Mouse (Mus musculus): ENCODE measurements at regions not wholly inside any gene's neighbourhood (a gene's known extent, or its start where the extent isn't known, plus 50 kb on each side); places are given as distances from the start of the nearest gene placed in this dataset.

DNA sequence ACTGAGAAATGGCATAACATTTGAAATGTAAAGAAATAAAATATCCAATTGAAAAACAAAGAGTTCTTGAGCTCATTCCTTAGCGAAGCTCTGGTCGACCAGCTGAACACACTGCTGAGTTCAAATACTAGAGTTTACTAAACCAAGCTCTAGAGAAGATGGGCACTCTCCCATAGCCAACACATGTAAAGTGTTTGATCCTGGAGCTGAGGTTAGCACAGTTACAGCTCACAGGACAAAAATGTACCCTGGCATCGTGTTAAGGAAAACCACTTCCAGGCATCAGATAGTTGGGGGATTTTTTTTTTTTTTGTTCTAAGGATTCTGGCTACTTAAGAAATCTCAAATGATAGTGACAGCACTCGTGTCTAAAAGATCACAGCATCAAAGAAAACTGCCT is 445.6 kb downstream of the Synb start:
- WGBS = 80% methylated on average over 4 of the region's 4 CpGs
- Histone ChIP-seq H3K4me2 (ENCODE audit: low read length) (no peak overlapping the region), H3K4me3 (ENCODE audit: low read depth, low read length) (no peak overlapping the region), H3K9me3 (ENCODE audit: control insufficient read depth, low read length) (no peaks in the 10 kb centered on the region), H3K27me3 (replicated peaks; ENCODE audit: control insufficient read depth, insufficient read depth, low read length) (no peaks in the 10 kb centered on the region), H3K4me1 (replicated peaks; ENCODE audit: control insufficient read depth, insufficient read depth, low read length) (no peaks in the 10 kb centered on the region), H3K9ac (ENCODE audit: low read length) (no peak overlapping the region), H3K27ac (ENCODE audit: low read depth) (no peak overlapping the region), H3K36me3 (ENCODE audit: control insufficient read depth, insufficient read depth, low read length) (no peaks in the 10 kb centered on the region)
- ATAC-seq (replicated peaks; ENCODE audit: low FRiP score, low TSS enrichment, low read depth) (no peak), DNase-seq (ENCODE audit: low spot score) (no peak)

DNA sequence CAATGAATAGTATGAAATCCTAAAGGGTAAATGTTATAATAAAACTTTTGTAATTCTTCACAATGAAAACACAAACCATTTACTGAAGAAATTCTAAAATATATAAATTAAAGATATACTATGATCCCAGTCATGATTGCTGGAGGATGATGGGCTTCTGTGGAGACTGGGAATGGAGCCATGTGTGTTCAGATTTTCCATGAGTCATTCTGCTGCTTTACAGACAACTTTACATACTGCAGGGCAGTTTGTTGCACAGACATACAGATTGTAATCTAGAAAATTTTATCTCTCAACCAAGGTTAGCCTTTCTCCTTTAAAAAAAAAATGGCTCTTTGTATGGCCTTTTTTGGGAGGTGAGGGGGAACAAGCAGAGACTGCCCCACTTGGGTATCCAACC is 446.5 kb downstream of the Synb start:
- H3K36me3 ChIP-seq (ENCODE audit: control insufficient read depth, insufficient read depth, low read length) = no peaks in the 10 kb centered on the region
- H3K4me2 ChIP-seq (ENCODE audit: low read length) = no peak overlapping the region
- no peak overlapping the region for H3K27ac ChIP-seq (ENCODE audit: low read depth)
- H3K4me3 ChIP-seq (ENCODE audit: low read depth, low read length) = no peak overlapping the region
- no peak for DNase-seq (ENCODE audit: low spot score)
- no peak overlapping the region for H3K9ac ChIP-seq (ENCODE audit: low read length)
- ATAC-seq (replicated peaks; ENCODE audit: low FRiP score, low TSS enrichment, low read depth) = no peak
- H3K27me3 ChIP-seq (replicated peaks; ENCODE audit: control insufficient read depth, insufficient read depth, low read length) = no peaks in the 10 kb centered on the region
- H3K4me1 ChIP-seq (replicated peaks; ENCODE audit: control insufficient read depth, insufficient read depth, low read length) = no peaks in the 10 kb centered on the region
- no peaks in the 10 kb centered on the region for H3K9me3 ChIP-seq (ENCODE audit: control insufficient read depth, low read length)

DNA sequence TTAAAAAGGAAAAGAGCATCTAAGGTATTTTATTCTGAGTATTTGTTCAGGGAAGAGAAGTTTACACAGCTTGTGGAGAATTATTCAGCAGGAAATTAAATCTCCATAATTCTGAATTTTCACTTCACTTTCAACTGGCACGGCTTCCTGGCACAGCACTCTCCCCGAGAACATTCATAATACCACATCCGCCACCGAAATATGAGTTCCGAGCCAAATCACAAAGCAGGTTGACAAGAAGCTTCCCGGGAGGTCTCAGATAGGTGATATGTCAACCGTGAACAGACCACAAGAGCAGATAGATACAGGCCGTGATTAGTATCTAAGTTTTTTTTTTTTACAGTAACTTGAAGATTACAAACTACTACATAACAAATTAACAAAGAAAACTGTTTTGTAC is 473.9 kb downstream of the Synb start:
- Histone ChIP-seq H3K36me3 (ENCODE audit: control insufficient read depth, insufficient read depth, low read length) (no peaks in the 10 kb centered on the region), H3K4me3 (ENCODE audit: low read depth, low read length) (no peak overlapping the region), H3K27me3 (replicated peaks; ENCODE audit: control insufficient read depth, insufficient read depth, low read length) (no peaks in the 10 kb centered on the region), H3K4me2 (ENCODE audit: low read length) (no peak overlapping the region), H3K9ac (ENCODE audit: low read length) (no peak overlapping the region), H3K9me3 (ENCODE audit: control insufficient read depth, low read length) (no peaks in the 10 kb centered on the region), H3K4me1 (replicated peaks; ENCODE audit: control insufficient read depth, insufficient read depth, low read length) (no peaks in the 10 kb centered on the region), H3K27ac (ENCODE audit: low read depth) (no peak overlapping the region)
- 90% methylated on average over 8 of the region's 8 CpGs for WGBS
- ATAC-seq (replicated peaks; ENCODE audit: low FRiP score, low TSS enrichment, low read depth) = no peak
- no peak for DNase-seq (ENCODE audit: low spot score)

DNA sequence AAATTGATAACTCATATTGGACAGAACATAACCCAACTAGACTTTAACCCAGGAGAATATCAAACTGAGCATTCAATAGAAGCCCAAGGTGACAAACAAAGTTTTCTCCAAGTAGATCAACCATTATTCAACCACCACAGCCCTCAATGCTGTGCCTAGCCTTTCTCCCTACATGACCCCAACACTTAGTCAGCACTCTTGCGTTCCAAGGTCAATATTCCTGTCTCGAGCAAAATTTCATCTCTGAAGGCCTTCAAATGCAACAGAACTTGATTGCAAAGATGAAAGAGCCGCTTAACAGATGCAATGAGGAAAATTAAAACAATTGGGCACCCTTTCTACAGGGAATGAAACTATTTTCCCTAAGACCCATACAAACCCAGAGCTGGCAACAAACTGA is 485.1 kb downstream of the Synb start:
- H3K36me3 ChIP-seq (ENCODE audit: control insufficient read depth, insufficient read depth, low read length) = no peaks in the 10 kb centered on the region
- H3K27ac ChIP-seq (ENCODE audit: low read depth) = no peak overlapping the region
- H3K9me3 ChIP-seq (ENCODE audit: control insufficient read depth, low read length) = no peaks in the 10 kb centered on the region
- no peaks in the 10 kb centered on the region for H3K27me3 ChIP-seq (replicated peaks; ENCODE audit: control insufficient read depth, insufficient read depth, low read length)
- H3K4me1 ChIP-seq (replicated peaks; ENCODE audit: control insufficient read depth, insufficient read depth, low read length) = no peaks in the 10 kb centered on the region
- no peak for ATAC-seq (replicated peaks; ENCODE audit: low FRiP score, low TSS enrichment, low read depth)
- DNase-seq (ENCODE audit: low spot score) = no peak
- no peak overlapping the region for H3K9ac ChIP-seq (ENCODE audit: low read length)
- no peak overlapping the region for H3K4me3 ChIP-seq (ENCODE audit: low read depth, low read length)
- WGBS = 91% methylated on average over 3 of the region's 3 CpGs
- H3K4me2 ChIP-seq (ENCODE audit: low read length) = no peak overlapping the region

DNA sequence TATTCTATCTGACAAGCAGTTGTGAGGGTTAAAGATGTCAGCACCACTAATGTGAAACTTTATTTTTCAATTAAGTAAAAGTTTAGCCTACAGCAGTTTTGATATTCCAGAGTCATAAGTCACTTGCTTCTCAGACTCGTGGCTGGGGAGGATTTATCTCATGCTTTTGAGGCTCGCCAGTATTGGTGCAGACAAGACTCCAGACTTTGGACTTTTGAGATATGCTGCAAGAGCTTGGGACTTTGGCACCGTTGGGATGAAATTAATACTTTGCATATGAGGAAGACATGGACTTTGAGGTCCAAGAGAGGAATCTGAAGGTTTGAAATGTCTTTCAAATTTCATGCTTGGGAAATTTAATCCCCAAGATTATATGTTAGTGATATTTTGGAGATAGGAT is 486.2 kb downstream of the Synb start:
- WGBS = 63% methylated on average over 3 of the region's 3 CpGs
- ATAC-seq (replicated peaks; ENCODE audit: low FRiP score, low TSS enrichment, low read depth) = no peak
- no peaks in the 10 kb centered on the region for H3K9me3 ChIP-seq (ENCODE audit: control insufficient read depth, low read length)

DNA sequence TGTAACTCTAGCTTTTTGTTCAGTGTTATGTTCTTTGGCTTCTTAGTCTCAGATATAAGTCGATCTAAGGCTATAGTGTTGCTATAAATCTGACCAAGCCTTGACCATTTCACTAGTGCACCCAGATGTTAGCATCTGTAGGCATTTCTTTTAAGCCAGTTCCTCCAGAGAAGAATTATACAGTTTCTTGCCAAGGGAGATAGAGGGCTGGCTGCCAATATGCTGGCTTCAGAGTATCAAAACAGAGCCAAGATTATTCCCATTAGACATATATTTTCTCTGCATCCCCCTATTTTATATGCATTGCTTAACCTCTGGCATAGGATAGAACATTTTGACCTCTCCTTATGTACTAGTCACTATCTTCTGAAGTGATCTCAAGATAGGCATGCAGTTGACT is 487.5 kb downstream of the Synb start:
- Histone ChIP-seq H3K4me3 (ENCODE audit: low read depth, low read length) (no peak overlapping the region), H3K27me3 (replicated peaks; ENCODE audit: control insufficient read depth, insufficient read depth, low read length) (no peaks in the 10 kb centered on the region), H3K9ac (ENCODE audit: low read length) (no peak overlapping the region), H3K4me2 (ENCODE audit: low read length) (no peak overlapping the region), H3K4me1 (replicated peaks; ENCODE audit: control insufficient read depth, insufficient read depth, low read length) (no peaks in the 10 kb centered on the region), H3K27ac (ENCODE audit: low read depth) (no peak overlapping the region), H3K9me3 (ENCODE audit: control insufficient read depth, low read length) (no peaks in the 10 kb centered on the region), H3K36me3 (ENCODE audit: control insufficient read depth, insufficient read depth, low read length) (no peaks in the 10 kb centered on the region)
- WGBS = 78% methylated on average over 1 of the region's 1 CpGs
- ATAC-seq (replicated peaks; ENCODE audit: low FRiP score, low TSS enrichment, low read depth) (no peak), DNase-seq (ENCODE audit: low spot score) (no peak)

More for the DNA sequence above, 486.2 kb downstream of the Synb start:
- Histone ChIP-seq H3K4me3 (ENCODE audit: low read depth, low read length) (no peak overlapping the region), H3K9ac (ENCODE audit: low read length) (no peak overlapping the region), H3K4me2 (ENCODE audit: low read length) (no peak overlapping the region), H3K36me3 (ENCODE audit: control insufficient read depth, insufficient read depth, low read length) (no peaks in the 10 kb centered on the region), H3K27me3 (replicated peaks; ENCODE audit: control insufficient read depth, insufficient read depth, low read length) (no peaks in the 10 kb centered on the region), H3K4me1 (replicated peaks; ENCODE audit: control insufficient read depth, insufficient read depth, low read length) (no peaks in the 10 kb centered on the region), H3K27ac (ENCODE audit: low read depth) (no peak overlapping the region)
- DNase-seq (ENCODE audit: low spot score) = no peak

DNA sequence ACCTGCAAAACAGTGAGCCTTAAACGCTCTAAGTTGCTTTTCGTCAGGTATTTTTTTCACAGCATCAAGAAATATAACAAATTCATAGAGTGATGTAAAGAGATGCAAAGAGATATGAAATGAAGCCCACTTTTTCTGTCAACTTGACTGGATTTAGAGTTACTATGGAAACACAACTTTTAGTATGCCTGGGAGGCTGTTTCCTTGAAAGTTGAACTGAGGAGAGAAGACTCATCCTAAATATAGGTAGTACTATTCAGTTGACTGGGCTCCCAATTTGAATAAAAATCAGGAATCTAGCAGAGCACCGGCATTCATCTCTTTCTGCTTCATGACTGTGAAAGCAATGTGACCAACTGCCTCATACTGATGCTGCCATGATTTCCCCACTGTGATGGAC is 509.7 kb downstream of the Synb start:
- WGBS = 92% methylated on average over 3 of the region's 3 CpGs
- DNase-seq (ENCODE audit: low spot score) = no peak

DNA sequence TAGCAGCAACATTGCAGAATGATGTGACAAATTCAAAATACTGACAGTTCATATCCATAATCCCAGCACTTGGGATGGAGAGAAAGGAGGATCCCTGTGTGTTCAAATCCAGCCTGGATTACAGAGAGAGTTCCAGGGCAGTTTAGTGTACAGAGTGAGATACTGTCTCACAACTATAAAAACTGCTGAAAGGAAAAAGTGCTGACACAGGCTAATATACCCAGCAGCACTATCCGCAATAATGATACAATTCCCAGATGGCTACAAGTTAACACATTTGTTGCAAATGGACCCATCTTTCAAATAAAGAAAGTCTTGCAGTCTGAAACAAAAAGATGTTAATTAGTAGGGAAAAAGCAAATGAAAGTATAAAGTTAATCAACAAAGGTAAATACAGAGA is 510.9 kb downstream of the Synb start:
- Histone ChIP-seq H3K4me2 (ENCODE audit: low read length) (no peak overlapping the region), H3K9ac (ENCODE audit: low read length) (no peak overlapping the region), H3K4me3 (ENCODE audit: low read depth, low read length) (no peak overlapping the region), H3K27ac (ENCODE audit: low read depth) (no peak overlapping the region), H3K36me3 (ENCODE audit: control insufficient read depth, insufficient read depth, low read length) (no peaks in the 10 kb centered on the region), H3K4me1 (replicated peaks; ENCODE audit: control insufficient read depth, insufficient read depth, low read length) (no peaks in the 10 kb centered on the region), H3K9me3 (ENCODE audit: control insufficient read depth, low read length) (no peaks in the 10 kb centered on the region), H3K27me3 (replicated peaks; ENCODE audit: control insufficient read depth, insufficient read depth, low read length) (no peaks in the 10 kb centered on the region)
- 98% methylated on average over 1 of the region's 1 CpGs for WGBS
- DNase-seq (ENCODE audit: low spot score) = no peak
- ATAC-seq (replicated peaks; ENCODE audit: low FRiP score, low TSS enrichment, low read depth) = no peak

More for the DNA sequence above, 509.7 kb downstream of the Synb start:
- Histone ChIP-seq H3K36me3 (ENCODE audit: control insufficient read depth, insufficient read depth, low read length) (no peaks in the 10 kb centered on the region), H3K9ac (ENCODE audit: low read length) (no peak overlapping the region), H3K4me3 (ENCODE audit: low read depth, low read length) (no peak overlapping the region), H3K27ac (ENCODE audit: low read depth) (no peak overlapping the region), H3K9me3 (ENCODE audit: control insufficient read depth, low read length) (no peaks in the 10 kb centered on the region), H3K4me1 (replicated peaks; ENCODE audit: control insufficient read depth, insufficient read depth, low read length) (no peaks in the 10 kb centered on the region), H3K4me2 (ENCODE audit: low read length) (no peak overlapping the region), H3K27me3 (replicated peaks; ENCODE audit: control insufficient read depth, insufficient read depth, low read length) (no peaks in the 10 kb centered on the region)
- ATAC-seq (replicated peaks; ENCODE audit: low FRiP score, low TSS enrichment, low read depth) = no peak

DNA sequence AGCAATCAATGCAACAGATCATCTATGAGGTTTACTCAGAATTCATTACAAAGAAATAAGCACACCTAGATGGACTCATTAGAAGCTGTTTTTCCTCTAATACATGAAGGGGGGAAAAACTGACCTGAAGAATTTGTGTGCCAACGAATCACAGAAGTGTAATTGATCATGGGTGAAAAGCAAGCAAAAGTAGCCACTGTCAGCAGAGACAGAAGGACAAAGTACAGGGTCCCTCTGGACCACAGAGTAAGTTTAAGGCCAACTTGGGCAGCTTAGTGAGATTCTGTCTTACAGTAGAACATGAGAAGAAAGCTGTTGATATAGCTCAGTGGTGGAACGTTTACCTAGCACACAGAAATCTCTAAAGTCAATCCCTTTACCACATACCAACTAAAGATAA is 523.7 kb downstream of the Synb start:
- no peaks in the 10 kb centered on the region for H3K27me3 ChIP-seq (replicated peaks; ENCODE audit: control insufficient read depth, insufficient read depth, low read length)
- H3K27ac ChIP-seq (ENCODE audit: low read depth) = no peak overlapping the region
- ATAC-seq (replicated peaks; ENCODE audit: low FRiP score, low TSS enrichment, low read depth) (no peak), DNase-seq (ENCODE audit: low spot score) (no peak)
- no peak overlapping the region for H3K4me3 ChIP-seq (ENCODE audit: low read depth, low read length)
- 64% methylated on average over 2 of the region's 2 CpGs for WGBS
- H3K36me3 ChIP-seq (ENCODE audit: control insufficient read depth, insufficient read depth, low read length) = no peaks in the 10 kb centered on the region
- no peak overlapping the region for H3K4me2 ChIP-seq (ENCODE audit: low read length)
- H3K9ac ChIP-seq (ENCODE audit: low read length) = no peak overlapping the region
- no peaks in the 10 kb centered on the region for H3K4me1 ChIP-seq (replicated peaks; ENCODE audit: control insufficient read depth, insufficient read depth, low read length)
- H3K9me3 ChIP-seq (ENCODE audit: control insufficient read depth, low read length) = no peaks in the 10 kb centered on the region
